Mouse (Mus musculus) monocyte, adult 59 days (primary cell): ENCODE results near the gene Ifng. TPM values are rescaled to one million over a fixed set of nuclear protein-coding genes. Genes with fewer than 3 reads are reported as not detected.

ENCODE experiments used
- total RNA-seq, 2 experiments: library from RNA; stranded (reverse); gene quantifications; one replicate each; pipeline ENCODE4 v1.2.4; 2023

The Ifng gene
- total RNA-seq: not detected

GRCm38 (mm10) chr10:118440742-118441240 is at the start of gene Ifng:
Gene Ifng, plus strand, starts transcription at chr10:118441046.

Other genes with a start within 250 kb of the Ifng start
- gene Il22, start 236.1 kb upstream of the Ifng start, total RNA-seq: not detected
- under 1 TPM; 0.45 to 0.94 TPM for gene Gm32717, start 200.3 kb upstream of the Ifng start, total RNA-seq
- gene Gm32802, start 182.4 kb upstream of the Ifng start, total RNA-seq: under 1 TPM; 0.45 to 0.94 TPM
- not detected for gene Iltifb, start 146.0 kb upstream of the Ifng start, total RNA-seq
- gene Gm9040, start 114.1 kb upstream of the Ifng start, total RNA-seq: not detected
- not detected for gene Gm9044, start 108.6 kb upstream of the Ifng start, total RNA-seq
- gene Gm9045, start 103.2 kb upstream of the Ifng start, total RNA-seq: not detected
- not detected for gene Gm9046, start 97.8 kb upstream of the Ifng start, total RNA-seq
- not detected for gene Gm9048, start 92.4 kb upstream of the Ifng start, total RNA-seq
- not detected for gene Gm9049, start 86.9 kb upstream of the Ifng start, total RNA-seq